Mouse (Mus musculus) MN1 (cell line): ENCODE data around the gene Spr.
"Not testable (repeated sequence)": the region's sequence is repeated elsewhere in the genome, so short reads cannot be mapped to it uniquely, and the experiment has no call there.

Experiments
- DNase-seq: peaks from one replicate; pipeline ENCODE4 v3.0.0-alpha.2; 2016; ENCODE audit warnings: low spot score

The Spr gene

GRCm38 (mm10) chr6:85132237-85132636, 5.3 kb downstream of the Spr start:
- DNase-seq, result not testable (repeated sequence)

- DNase-seq, result peak; percentile 75
Observed at GRCm38 (mm10) chr6:85131673-85132072, 5.9 kb downstream of the Spr start.

- peak; percentile 68 for DNase-seq
Observed at GRCm38 (mm10) chr6:85117545-85118511, 19.7 kb downstream of the Spr start.

- no peak for DNase-seq
Observed at GRCm38 (mm10) chr6:85105033-85105615, 32.4 kb downstream of the Spr start.

GRCm38 (mm10) chr6:85103321-85103720, 34.2 kb downstream of the Spr start:
- DNase-seq, result no peak

- DNase-seq, result peak; percentile 12
Observed at GRCm38 (mm10) chr6:85096441-85096840, 41.1 kb downstream of the Spr start.

GRCm38 (mm10) chr6:85087425-85087824, 50.1 kb downstream of the Spr start:
- peak; percentile 15 for DNase-seq

- peak; percentile 25 for DNase-seq
Observed at GRCm38 (mm10) chr6:85086645-85087044, 50.9 kb downstream of the Spr start.
